Mouse (Mus musculus): ENCODE measurements around the gene Ubqln4.
"Not testable (repeated sequence)": the region's sequence is repeated elsewhere in the genome, so short reads cannot be mapped to it uniquely, and the experiment has no call there.

Ubqln4 gene

DNA sequence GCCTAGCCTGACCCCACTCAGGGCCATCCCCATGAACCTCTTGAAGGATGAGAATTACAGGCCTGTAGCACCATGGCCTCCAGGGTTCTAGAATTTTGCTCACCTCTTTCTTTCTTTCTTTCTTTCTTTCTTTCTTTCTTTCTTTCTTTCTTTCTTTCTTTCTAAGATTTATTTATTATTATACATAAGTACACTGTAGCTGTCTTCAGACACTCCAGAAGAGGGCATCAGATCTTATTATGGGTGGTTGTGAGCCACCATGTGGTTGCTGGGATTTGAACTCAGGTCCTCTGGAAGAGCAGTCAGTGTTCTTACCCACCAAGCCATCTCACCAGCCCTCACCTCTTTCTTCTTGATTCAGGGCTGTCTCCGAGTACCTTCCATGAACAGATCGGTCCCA is 52.1 kb downstream of the Ubqln4 start, which contains the start of gene Arhgef2:
Gene Arhgef2 (plus strand): TSS at position 301 of the 400 bp plus-strand sequence.
- DNase-seq, result not testable (repeated sequence)

DNA sequence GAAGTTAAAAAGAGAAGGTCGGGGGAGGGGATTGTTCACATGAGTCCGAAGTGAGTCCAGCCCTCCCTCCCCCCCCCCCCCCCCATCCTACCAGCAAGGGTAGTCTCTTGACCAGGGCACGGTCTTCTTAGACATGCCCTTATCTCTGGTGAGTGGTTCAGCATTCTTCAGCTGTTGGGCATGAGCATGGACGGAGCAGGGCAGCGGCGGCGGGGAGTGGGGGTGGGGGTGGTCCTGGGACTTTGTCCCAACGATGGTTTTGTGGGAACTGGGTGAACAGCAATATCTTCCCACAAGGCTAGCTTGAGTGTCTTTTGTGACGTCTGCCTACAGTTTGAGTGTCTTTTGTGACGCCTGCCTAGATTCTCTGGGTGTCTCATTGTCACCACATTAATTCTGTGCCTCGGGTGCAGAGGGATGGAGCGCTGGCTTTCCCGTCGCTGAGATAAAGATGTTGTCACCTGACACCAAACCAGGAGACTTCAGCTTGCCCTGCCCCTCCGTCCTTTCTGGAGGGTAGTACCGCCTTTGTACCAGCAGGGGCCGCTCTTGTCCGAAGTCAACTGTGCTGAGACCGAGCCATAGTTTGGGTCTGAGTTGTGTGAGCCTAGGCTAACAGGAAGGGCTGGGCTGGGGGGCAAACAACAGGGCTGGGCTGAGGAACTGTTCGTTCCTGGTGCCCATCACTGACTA is 53.7 kb downstream of the Ubqln4 start:
- DNase-seq, result peak; percentile 90

DNA sequence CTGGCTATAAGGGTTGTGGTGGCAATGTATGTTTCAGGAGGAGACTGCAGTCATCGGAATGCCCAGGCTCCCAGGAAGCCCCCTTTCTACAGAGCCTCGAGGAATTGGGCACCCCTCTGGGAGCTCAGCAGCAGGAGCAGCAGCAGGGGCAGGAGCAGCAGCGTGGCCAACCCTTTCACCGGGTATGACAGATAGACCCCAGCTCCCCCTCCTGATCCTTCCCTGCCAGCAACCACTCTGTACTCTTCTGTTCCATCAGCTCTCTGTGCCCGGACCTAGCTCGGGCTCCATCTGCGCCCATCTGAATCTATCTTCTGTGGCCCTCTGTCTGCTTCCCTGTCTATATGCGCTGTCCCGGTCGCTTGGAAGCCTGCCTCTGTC is 54.2 kb downstream of the Ubqln4 start:
- no peak for DNase-seq

DNA sequence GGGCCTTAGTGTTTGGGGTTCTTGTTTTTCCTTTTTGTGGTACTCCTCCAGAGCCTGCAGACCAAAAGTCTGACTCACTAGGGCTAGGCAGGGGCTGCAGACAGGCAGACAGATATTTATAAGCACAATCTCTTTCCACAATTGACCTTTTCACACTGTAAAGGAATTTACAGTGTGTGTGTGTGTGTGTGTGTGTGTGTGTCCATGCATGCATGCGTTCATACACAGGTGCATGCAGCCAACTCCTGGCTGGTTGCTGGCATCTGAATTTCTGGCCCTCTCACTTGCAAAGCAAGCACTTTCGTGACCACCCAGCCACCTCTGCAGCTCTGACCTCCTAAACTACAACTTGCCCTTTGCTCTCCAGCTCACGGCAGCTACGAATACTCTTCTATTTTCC is 55.5 kb downstream of the Ubqln4 start:
- DNase-seq, result no peak

DNA sequence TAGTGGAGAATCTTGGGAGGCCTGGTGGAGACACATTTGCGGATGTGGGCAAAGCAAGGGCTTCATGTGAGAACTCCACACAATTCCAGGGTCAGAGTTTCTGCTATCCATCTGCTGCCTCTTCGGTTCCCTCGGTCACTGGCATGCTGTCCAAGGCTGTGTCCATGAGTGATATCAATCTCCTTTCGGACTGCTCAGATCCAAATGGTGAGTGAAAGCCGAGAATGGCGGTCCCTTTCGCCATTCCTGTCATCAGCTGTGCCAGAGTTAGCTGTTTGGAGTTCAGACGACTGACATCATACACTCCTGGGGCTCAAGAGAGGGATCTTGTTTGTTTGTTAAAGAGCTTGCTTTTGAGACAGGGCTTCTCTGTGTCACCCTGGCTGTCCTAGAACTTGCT is 60.9 kb downstream of the Ubqln4 start:
- DNase-seq, result no peak

DNA sequence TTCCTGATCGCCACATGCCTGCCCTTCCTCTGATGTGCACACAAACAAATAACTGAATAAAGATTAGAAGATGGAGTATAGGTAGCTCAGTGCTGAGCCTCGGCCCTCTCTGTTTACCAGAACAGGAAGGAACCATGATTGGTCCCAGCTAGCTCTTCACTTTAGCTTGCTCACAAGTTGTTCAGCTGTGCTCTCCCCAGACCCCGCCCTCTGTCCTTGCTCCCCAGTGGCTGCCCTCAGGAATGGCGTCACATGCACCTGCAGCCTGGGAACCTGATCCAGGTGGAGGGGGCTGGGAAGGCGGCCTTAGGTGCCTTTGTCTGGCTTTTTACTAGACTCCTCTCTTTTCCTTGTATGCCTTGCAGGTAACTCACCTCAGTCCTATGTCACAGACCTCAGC is 61.6 kb downstream of the Ubqln4 start:
- DNase-seq, result no peak

DNA sequence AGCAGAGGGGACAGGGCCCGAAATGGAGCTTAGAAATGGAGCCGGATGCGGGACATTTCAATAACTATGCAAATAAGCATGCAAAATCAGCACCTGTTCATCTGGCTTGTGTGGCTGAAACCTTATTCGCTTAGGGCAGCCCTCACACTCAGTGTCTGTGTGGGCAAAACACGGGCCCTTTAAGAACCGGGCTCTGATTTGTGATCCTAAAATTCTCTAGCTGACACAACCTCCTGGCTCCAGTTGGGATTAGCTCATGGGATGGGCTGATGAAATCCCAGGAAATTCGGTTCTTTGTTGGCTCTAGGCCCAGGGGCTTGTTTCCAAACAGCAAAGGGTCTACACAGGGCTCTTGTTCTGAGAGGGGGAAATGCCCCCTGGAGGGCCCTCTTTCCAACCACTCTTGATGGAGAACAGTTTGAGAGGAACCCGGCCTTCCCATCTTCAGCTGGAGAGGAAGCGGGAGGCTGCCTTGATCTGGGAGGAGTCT is 62.4 kb downstream of the Ubqln4 start:
- DNase-seq, result no peak

DNA sequence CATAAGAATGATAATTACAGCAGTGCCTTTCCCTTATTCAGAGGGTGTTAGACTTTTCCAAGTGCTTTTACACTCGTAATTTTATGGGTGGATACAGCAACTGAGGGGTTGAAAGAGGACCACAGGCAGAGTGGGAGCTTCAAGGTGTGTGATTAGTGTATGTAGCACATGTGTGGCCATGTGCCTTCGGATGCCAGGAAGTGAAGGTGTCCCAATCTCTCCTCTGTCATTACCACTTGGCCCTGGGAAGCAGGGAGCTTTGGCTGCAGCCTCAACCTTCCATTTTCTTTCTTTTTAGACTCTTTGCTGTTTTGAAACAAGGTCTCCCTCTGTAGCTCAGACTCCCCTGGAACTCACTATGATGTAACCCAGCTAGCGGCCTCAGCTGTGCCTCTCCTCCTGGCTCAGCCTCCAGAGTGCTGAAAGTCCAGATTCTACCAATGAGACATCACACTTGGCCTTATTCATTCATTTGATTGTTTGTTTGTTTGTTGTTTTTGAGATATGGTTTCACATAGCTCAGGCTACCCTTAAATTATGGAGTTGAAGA is 63.5 kb downstream of the Ubqln4 start:
- no peak for DNase-seq

DNA sequence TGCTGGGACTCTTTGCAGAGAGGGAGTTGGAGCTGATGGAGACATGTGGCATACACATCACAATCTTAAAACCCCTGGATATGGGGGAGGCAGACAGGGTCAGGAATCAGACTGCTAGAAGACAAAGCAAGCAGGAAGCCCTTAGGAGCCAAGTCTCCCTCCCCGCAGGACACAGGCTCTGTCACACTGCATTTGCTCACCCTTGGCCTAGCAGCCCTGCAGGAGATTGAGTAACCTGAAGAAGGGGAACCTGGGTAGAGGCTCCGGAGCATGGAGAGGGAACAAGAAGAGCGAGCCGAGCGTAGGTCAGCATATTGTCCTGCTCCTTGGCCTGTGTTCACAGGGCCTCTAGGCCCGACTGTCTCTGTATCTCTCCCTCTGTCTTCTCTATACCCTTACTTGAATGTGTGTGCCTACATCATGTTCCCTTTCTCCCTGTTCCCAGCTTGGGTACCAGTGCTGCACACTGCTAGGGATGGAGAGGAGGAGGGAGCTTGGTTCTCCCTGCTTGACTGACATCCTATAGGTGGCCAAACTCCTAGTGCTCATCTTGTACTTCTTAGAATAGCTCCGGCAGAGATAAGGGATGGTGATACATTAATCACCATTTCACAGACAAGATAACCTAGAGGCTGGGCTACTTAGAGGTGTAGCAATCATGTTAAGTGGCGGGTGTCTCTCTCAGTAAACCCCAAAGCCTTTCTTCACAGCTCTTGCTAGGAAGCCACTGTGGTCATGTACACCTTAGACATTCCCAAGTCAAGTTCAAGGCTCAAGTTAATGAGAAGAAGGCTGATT is 64.7 kb downstream of the Ubqln4 start:
- DNase-seq, result no peak
